Mouse (Mus musculus) megakaryocyte, embryonic 14.5 days (primary cell): ENCODE data around the gene Prkacb. TPM values are rescaled to one million over a fixed set of nuclear protein-coding genes. Genes with fewer than 3 reads are reported as not detected.
"Not testable (repeated sequence)": the region's sequence is repeated elsewhere in the genome, so short reads cannot be mapped to it uniquely, and the experiment has no call there.

Source experiments
- H3K27me3 ChIP-seq: replicated peaks from 2 replicates; pipeline ENCODE3; 2012; ENCODE audit warnings: inconsistent platforms
- H3K36me3 ChIP-seq: replicated peaks from 2 replicates; pipeline ENCODE3; 2012; ENCODE audit warnings: low read length, inconsistent platforms, mixed read lengths
- H3K4me1 ChIP-seq: 2 replicates; pipeline ENCODE4 v1.6.1; 2012; ENCODE audit warnings: inconsistent platforms
- H3K4me3 ChIP-seq: replicated peaks from 2 replicates; pipeline ENCODE3; 2012; ENCODE audit warnings: moderate library complexity, mild to moderate bottlenecking, inconsistent platforms
- H3K9me3 ChIP-seq: 2 replicates; pipeline ENCODE4 v1.6.1; 2012; ENCODE audit warnings: inconsistent platforms
- FLI1 ChIP-seq: IDR thresholded peaks from 2 replicates; pipeline ENCODE4 v1.6.1; 2012; ENCODE audit warnings: low read length, inconsistent platforms, mixed read lengths
- GATA1 ChIP-seq: IDR thresholded peaks from 3 replicates; pipeline ENCODE4 v1.6.1; 2012; ENCODE audit warnings: mixed read lengths, low read length, inconsistent platforms, borderline replicate concordance
- polyA plus RNA-seq: library from polyadenylated mRNA; stranded (reverse); fragments of >175 nt; gene quantifications from 2 replicates; pipeline ENCODE4 v1.2.3, GENCODE M21; 2012; ENCODE audit warnings: low replicate concordance; ENCODE audit not compliant: insufficient read depth

Gene Prkacb
- polyA plus RNA-seq, 1 experiment = 5.7 TPM

- H3K27me3 ChIP-seq = no peaks in the 10 kb centered on the region
- peaks cover 80% of the 10 kb centered on the region for H3K4me1 ChIP-seq
- H3K36me3 ChIP-seq = peaks cover 48% of the 10 kb centered on the region
- no peaks in the 10 kb centered on the region for H3K9me3 ChIP-seq
- TF ChIP-seq GATA1 (no peak), FLI1 (no peak)
- H3K4me3 ChIP-seq = peak overlapping the region; percentile 47
Observed at GRCm38 (mm10) chr3:146766071-146766605, 46.7 kb downstream of the Prkacb start.

GRCm38 (mm10) chr3:146764871-146765529 lies 47.8 kb downstream of the Prkacb start:
- H3K27me3 ChIP-seq = no peaks in the 10 kb centered on the region
- no peak for TF ChIP-seq FLI1
- TF ChIP-seq GATA1 = no peak
- peaks cover 72% of the 10 kb centered on the region for H3K4me1 ChIP-seq
- no peaks in the 10 kb centered on the region for H3K9me3 ChIP-seq
- H3K4me3 ChIP-seq = peak overlapping the region; percentile 29
- peaks cover 44% of the 10 kb centered on the region for H3K36me3 ChIP-seq

GRCm38 (mm10) chr3:146763054-146763453 lies 49.7 kb downstream of the Prkacb start:
- not testable (repeated sequence) for H3K4me3 ChIP-seq, H3K27me3 ChIP-seq, H3K9me3 ChIP-seq
- peaks cover 41% of the 10 kb centered on the region for H3K36me3 ChIP-seq
- peaks cover 74% of the 10 kb centered on the region for H3K4me1 ChIP-seq

- Histone ChIP-seq H3K4me1 (peaks cover 75% of the 10 kb centered on the region), H3K36me3 (peaks cover 44% of the 10 kb centered on the region), H3K27me3 (no peaks in the 10 kb centered on the region), H3K9me3 (no peaks in the 10 kb centered on the region), H3K4me3 (no peak overlapping the region)
- TF ChIP-seq FLI1 (no peak), GATA1 (no peak)
Observed at GRCm38 (mm10) chr3:146761276-146761675, 51.5 kb downstream of the Prkacb start.

GRCm38 (mm10) chr3:146757970-146758960 lies 54.5 kb downstream of the Prkacb start:
- no peaks in the 10 kb centered on the region for H3K9me3 ChIP-seq
- H3K36me3 ChIP-seq = peaks cover 41% of the 10 kb centered on the region
- TF ChIP-seq FLI1 (no peak), GATA1 (no peak)
- H3K27me3 ChIP-seq = no peaks in the 10 kb centered on the region
- H3K4me1 ChIP-seq = peaks cover 69% of the 10 kb centered on the region
- H3K4me3 ChIP-seq = peak overlapping the region; percentile 5

- peaks cover 55% of the 10 kb centered on the region for H3K4me1 ChIP-seq
- TF ChIP-seq GATA1 (no peak; the same call in 2 of the 3 replicates), FLI1 (no peak; the same call in 1 of the 2 replicates)
- peak overlapping the region; percentile 72 for H3K4me3 ChIP-seq
- H3K9me3 ChIP-seq = no peaks in the 10 kb centered on the region
- H3K36me3 ChIP-seq = peaks cover 61% of the 10 kb centered on the region
- H3K27me3 ChIP-seq = no peaks in the 10 kb centered on the region
Observed at GRCm38 (mm10) chr3:146754270-146754669, 58.5 kb downstream of the Prkacb start.

- no peaks in the 10 kb centered on the region for H3K9me3 ChIP-seq
- TF ChIP-seq GATA1 (no peak), FLI1 (no peak)
- peaks cover 16% of the 10 kb centered on the region for H3K4me1 ChIP-seq
- H3K27me3 ChIP-seq = no peaks in the 10 kb centered on the region
- H3K36me3 ChIP-seq = peaks cover 91% of the 10 kb centered on the region
- no peak overlapping the region for H3K4me3 ChIP-seq
Observed at GRCm38 (mm10) chr3:146741564-146742202, 71.1 kb downstream of the Prkacb start.

GRCm38 (mm10) chr3:146741158-146741557 lies 71.6 kb downstream of the Prkacb start:
- Histone ChIP-seq H3K4me1 (peaks cover 18% of the 10 kb centered on the region), H3K36me3 (peaks cover 87% of the 10 kb centered on the region), H3K4me3 (no peak overlapping the region), H3K27me3 (no peaks in the 10 kb centered on the region), H3K9me3 (no peaks in the 10 kb centered on the region)
- TF ChIP-seq GATA1 (no peak), FLI1 (no peak)

GRCm38 (mm10) chr3:146736186-146736585 lies 76.6 kb downstream of the Prkacb start:
- Histone ChIP-seq H3K4me1 (peaks cover 50% of the 10 kb centered on the region), H3K36me3 (peaks cover 76% of the 10 kb centered on the region), H3K4me3 (peak overlapping the region; percentile 42)
- H3K27me3 ChIP-seq, H3K9me3 ChIP-seq: not testable (repeated sequence)
